44 mouse cellular contexts compared by ENCODE assay signal in genomic region chr9:114465442-114465841, GRCm38 (mm10). TPM values are rescaled to one million over a fixed set of nuclear protein-coding genes. Genes with fewer than 3 reads are reported as not detected.
"Had no signal": no experiment of that assay in that cellular context is flagged by ENCODE, and none has a peak within 500 bp of the region (broad histone marks: within the 10 kb centered on the region; RNA-seq: fewer than 3 reads in every experiment).

No protein-coding gene starts in this region.

- H3K36me3 ChIP-seq: liver, embryonic 15.5 days had no signal

- DNase-seq: left cerebral cortex, postnatal 4 days; liver; liver, embryonic 13.5 days; liver, postnatal 0 days; lung, adult 18-20 months; lung, adult 2 months; lung, embryonic 14.5 days; lung, postnatal 10 days; lung, postnatal 14 days; lung, postnatal 36 days; lung, postnatal 4 days; midbrain, embryonic 14.5 days had no signal

- ATAC-seq: liver, embryonic 12.5 days; liver, postnatal 0 days; lung, postnatal 0 days; midbrain, embryonic 13.5 days; midbrain, embryonic 15.5 days; midbrain, embryonic 16.5 days had no signal

- H3K4me3 ChIP-seq: limb, embryonic 10.5 days; limb, embryonic 12.5 days; limb, embryonic 13.5 days; limb, embryonic 15.5 days; liver, embryonic 12.5 days; liver, embryonic 13.5 days; liver, embryonic 15.5 days; lung, embryonic 15.5 days; megakaryocyte, embryonic 14.5 days; midbrain, embryonic 10.5 days; midbrain, embryonic 12.5 days; midbrain, embryonic 13.5 days; midbrain, embryonic 15.5 days; myocyte had no signal

- H3K27me3 ChIP-seq: limb, embryonic 12.5 days; limb, embryonic 13.5 days; limb, embryonic 15.5 days; liver, embryonic 12.5 days; liver, embryonic 13.5 days; liver, embryonic 15.5 days; lung, embryonic 15.5 days; megakaryocyte, embryonic 14.5 days; midbrain, embryonic 12.5 days; midbrain, embryonic 13.5 days; midbrain, embryonic 15.5 days had no signal

- H3K9ac ChIP-seq: limb, embryonic 12.5 days; limb, embryonic 13.5 days; limb, embryonic 15.5 days; liver, embryonic 12.5 days; liver, embryonic 13.5 days; liver, embryonic 14.5 days; liver, embryonic 15.5 days; liver, postnatal 0 days; lung, embryonic 14.5 days; lung, embryonic 15.5 days; midbrain, embryonic 12.5 days; midbrain, embryonic 13.5 days; midbrain, embryonic 15.5 days had no signal

- H3K4me2 ChIP-seq: limb, embryonic 12.5 days; limb, embryonic 13.5 days; limb, embryonic 15.5 days; liver, embryonic 11.5 days; liver, embryonic 12.5 days; liver, embryonic 13.5 days; liver, embryonic 15.5 days; lung, embryonic 14.5 days; lung, embryonic 15.5 days; midbrain, embryonic 11.5 days; midbrain, embryonic 12.5 days; midbrain, embryonic 13.5 days; midbrain, embryonic 15.5 days had no signal

- H3K4me1 ChIP-seq: limb, embryonic 10.5 days; limb, embryonic 12.5 days; limb, embryonic 13.5 days; limb, embryonic 15.5 days; lung, embryonic 15.5 days; midbrain, embryonic 12.5 days; midbrain, embryonic 13.5 days; midbrain, embryonic 15.5 days had no signal

- H3K9me3 ChIP-seq: limb, embryonic 10.5 days; limb, embryonic 12.5 days; limb, embryonic 13.5 days; limb, embryonic 15.5 days; liver, embryonic 12.5 days; liver, embryonic 13.5 days; liver, embryonic 15.5 days; lung, embryonic 15.5 days; megakaryocyte, embryonic 14.5 days; midbrain, embryonic 10.5 days; midbrain, embryonic 12.5 days; midbrain, embryonic 15.5 days had no signal

- H3K27ac ChIP-seq: limb, embryonic 10.5 days; limb, embryonic 12.5 days; limb, embryonic 13.5 days; limb, embryonic 15.5 days; liver, embryonic 12.5 days; liver, embryonic 13.5 days; liver, embryonic 14.5 days; liver, embryonic 15.5 days; lung, embryonic 15.5 days; macrophage; midbrain, embryonic 10.5 days; midbrain, embryonic 12.5 days; midbrain, embryonic 13.5 days; midbrain, embryonic 15.5 days had no signal

RNA-seq across cellular contexts. Expression of gene Ccr4, which starts 39.3 kb away (rescaled TPM):
- total RNA-seq: left cerebral cortex, adult 8-10 months; left cerebral cortex, postnatal 10 days; left cerebral cortex, postnatal 14 days; left cerebral cortex, postnatal 25 days; left cerebral cortex, postnatal 36 days; left cerebral cortex, postnatal 4 days; megakaryocyte progenitor cell, adult 5-6 weeks; megakaryocyte-erythroid progenitor cell, adult 5-6 weeks; midbrain, postnatal 0 days had no signal
- polyA plus RNA-seq: limb, embryonic 10.5 days; limb, embryonic 12.5 days; limb, embryonic 13.5 days; liver, embryonic 11.5 days; liver, embryonic 12.5 days; liver, embryonic 13.5 days; liver, embryonic 14.5 days; liver, embryonic 15.5 days; liver, embryonic 16.5 days; liver, postnatal 0 days; lung, embryonic 14.5 days; lung, postnatal 0 days; macrophage; midbrain, embryonic 10.5 days; midbrain, embryonic 11.5 days; midbrain, embryonic 12.5 days; midbrain, embryonic 13.5 days; midbrain, embryonic 14.5 days; midbrain, embryonic 15.5 days; midbrain, embryonic 16.5 days; midbrain, postnatal 0 days; myocyte; neural tube, embryonic 11.5 days had no signal

RNA-seq across cellular contexts. Expression of gene C130032M10Rik, which starts 50.1 kb away (rescaled TPM):
- total RNA-seq: left cerebral cortex, adult 8-10 months; left cerebral cortex, postnatal 10 days; left cerebral cortex, postnatal 14 days; left cerebral cortex, postnatal 25 days; left cerebral cortex, postnatal 36 days; left cerebral cortex, postnatal 4 days; liver, adult 2 months; megakaryocyte progenitor cell, adult 5-6 weeks; megakaryocyte, adult 5-6 weeks; megakaryocyte-erythroid progenitor cell, adult 5-6 weeks; midbrain, postnatal 0 days; monocyte, adult 5-6 weeks had no signal
- polyA plus RNA-seq: liver, adult 2 months; liver, embryonic 11.5 days; liver, embryonic 13.5 days; liver, embryonic 14.5 days; liver, embryonic 15.5 days; liver, embryonic 16.5 days; liver, postnatal 0 days; lung, adult 2 months; lung, embryonic 14.5 days; lung, embryonic 15.5 days; macrophage; midbrain, embryonic 11.5 days; midbrain, embryonic 13.5 days; midbrain, embryonic 14.5 days; midbrain, embryonic 15.5 days; midbrain, embryonic 16.5 days; midbrain, postnatal 0 days; neural tube, embryonic 11.5 days had no signal
